In genomic region chr5:120297665-120298282, GRCm38 (mm10) we compare ENCODE assay signal across 25 mouse cellular contexts.
DNase-seq lines count a peak whose midpoint lies in the region; ATAC-seq and TF ChIP-seq lines count a peak whose summit lies in the region.
"Had no signal": no experiment of that assay in that cellular context is flagged by ENCODE, and none has a peak within 500 bp of the region (broad histone marks: within the 10 kb centered on the region; RNA-seq: fewer than 3 reads in every experiment).

No protein-coding gene starts in this region.

- no peak overlapping the region for H3K9ac ChIP-seq in lung, embryonic 14.5 days
- H3K9ac ChIP-seq: forebrain, embryonic 13.5 days; heart, embryonic 12.5 days; limb, embryonic 13.5 days; stomach, embryonic 15.5 days had no signal

- H3K36me3 ChIP-seq in lung, embryonic 14.5 days (ENCODE audit: insufficient read depth), result no peaks in the 10 kb centered on the region
- H3K36me3 ChIP-seq: heart, embryonic 12.5 days; limb, embryonic 13.5 days; stomach, embryonic 15.5 days had no signal

- no peak overlapping the region for H3K4me3 ChIP-seq in lung, embryonic 14.5 days (ENCODE audit: low read depth, low read length)
- no peak overlapping the region for H3K4me3 ChIP-seq in left cerebral cortex, adult 2 months
- H3K4me3 ChIP-seq: forebrain, embryonic 13.5 days; heart, embryonic 12.5 days; limb, embryonic 13.5 days; stomach, embryonic 15.5 days had no signal

- peaks cover 52% of the 10 kb centered on the region for H3K27me3 ChIP-seq in lung, embryonic 14.5 days (ENCODE audit: insufficient read depth, low read length)

- no peaks in the 10 kb centered on the region for H3K4me1 ChIP-seq in lung, embryonic 14.5 days (ENCODE audit: insufficient read depth)

- DNase-seq in lung, embryonic 14.5 days, result peak; percentile 37
- DNase-seq in lung, postnatal 14 days, result no peak
- peak; percentile 34 for DNase-seq in 416B (ENCODE audit: low read depth)
- DNase-seq in ES-CJ7 (ENCODE audit: low read depth, low spot score), result peak; percentile 90
- DNase-seq in adipocyte (ENCODE audit: low spot score), result peak; percentile 28
- no peak for DNase-seq in frontal cortex, postnatal 10 days (ENCODE audit: low spot score in 2 of 2)
- no peak for DNase-seq in left cerebral cortex, adult 2 months (ENCODE audit: extremely low spot score in 1 of 2, low spot score in 2 of 2)
- no peak for DNase-seq in layer of hippocampus, adult 9-11 months
- DNase-seq: adrenal gland, postnatal 14 days; cerebellum, adult 18-20 months; gastrocnemius, postnatal 14 days; heart, adult 11 months; heart, postnatal 4 days; kidney, adult 9 months; kidney, postnatal 10 days; lung, postnatal 10 days; right cerebral cortex, postnatal 14 days had no signal

- no peak overlapping the region for H3K27ac ChIP-seq in lung, embryonic 14.5 days (ENCODE audit: low read depth)
- no peak overlapping the region for H3K27ac ChIP-seq in left cerebral cortex, adult 2 months
- H3K27ac ChIP-seq: forebrain, embryonic 13.5 days; hindbrain, postnatal 0 days; limb, embryonic 13.5 days; stomach, embryonic 15.5 days had no signal

- ATAC-seq in lung, embryonic 14.5 days (ENCODE audit: insufficient read depth), result no peak
- ATAC-seq: forebrain, embryonic 13.5 days; hindbrain, postnatal 0 days; intestine, postnatal 0 days; midbrain, embryonic 16.5 days had no signal

- H3K9me3 ChIP-seq in lung, embryonic 14.5 days (ENCODE audit: low read depth, low read length), result no peaks in the 10 kb centered on the region
- H3K9me3 ChIP-seq: forebrain, embryonic 13.5 days; heart, embryonic 12.5 days; limb, embryonic 13.5 days; stomach, embryonic 15.5 days had no signal

- whole genome bisulfite sequencing in lung, embryonic 14.5 days, result 45% methylated on average over 3 of the region's 3 CpGs

- H3K4me2 ChIP-seq in lung, embryonic 14.5 days, result no peak overlapping the region
- H3K4me2 ChIP-seq: forebrain, embryonic 13.5 days; heart, embryonic 12.5 days; limb, embryonic 13.5 days; liver, embryonic 11.5 days; stomach, embryonic 15.5 days had no signal

- intact Hi-C loops in left cerebral cortex, adult 2 months (cut with DNase I), result no loop called here

- no peak for TF ChIP-seq CTCF in lung, embryonic 14.5 days (IDR thresholded peaks at IDR 0.05; ENCODE audit: low read depth)
- TF ChIP-seq CTCF in left cerebral cortex, adult 2 months (IDR thresholded peaks at IDR 0.05), result no peak

Comparison
In these comparisons a context has a peak if more than half of its experiments do, and no peak if none do; other contexts are left out.
1. DNase-seq: peak in lung, embryonic 14.5 days (single experiment), 416B (single experiment), ES-CJ7 (single experiment) and adipocyte (single experiment); none in lung, postnatal 14 days (single experiment), frontal cortex, postnatal 10 days (0 of 2), left cerebral cortex, adult 2 months (0 of 2) and layer of hippocampus, adult 9-11 months (single experiment).